Mouse (Mus musculus): ENCODE results near the gene Ugt2a2.

- TF ChIP-seq POLR2A (IDR thresholded peaks at IDR 0.05; ENCODE audit: control insufficient read depth in 1 of 2, insufficient read depth in 1 of 2, low read depth in 1 of 2, low read length in 2 of 2, poor library complexity in 1 of 2) (no peak), GABPA (IDR thresholded peaks at IDR 0.05; ENCODE audit: low read depth, low read length) (no peak), ZC3H11A (IDR thresholded peaks at IDR 0.05; ENCODE audit: low read depth, low read length) (no peak), KAT2A (conservative IDR thresholded peaks at IDR 0.05; ENCODE audit: low read depth, low read length) (no peak), GATA1 (IDR thresholded peaks at IDR 0.05; ENCODE audit: low read depth, low read length) (no peak), NRF1 (IDR thresholded peaks at IDR 0.05; ENCODE audit: insufficient read depth, low read depth, low read length, poor library complexity, severe bottlenecking) (no peak), CTCF (IDR thresholded peaks at IDR 0.05 in 2 of 3, conservative IDR thresholded peaks at IDR 0.05 in 1 of 3; ENCODE audit: control insufficient read depth in 1 of 3, insufficient read depth in 1 of 3, low read depth in 2 of 3, low read length in 3 of 3, poor library complexity in 1 of 3, severe bottlenecking in 1 of 3) (no peak), SMC3 (IDR thresholded peaks at IDR 0.05; ENCODE audit: low read depth, low read length) (0 out of 2 replicates have a peak, but pooled peaks have one; percentile 11), EP300 (IDR thresholded peaks at IDR 0.05; ENCODE audit: low read depth in 1 of 2, low read length in 2 of 2) (no peak), E2F4 (IDR thresholded peaks at IDR 0.05; ENCODE audit: borderline replicate concordance, low read depth, low read length) (no peak)
These were observed 45.8 kb downstream of the Ugt2a2 start for GRCm38 (mm10) chr5:87436264-87436663.
